Mouse (Mus musculus): ENCODE measurements around the gene Asic4. TPM values are rescaled to one million over a fixed set of nuclear protein-coding genes. Genes with fewer than 3 reads are reported as not detected.

The Asic4 gene
- polyA plus RNA-seq, 1 experiment: 0.03 TPM

DNA sequence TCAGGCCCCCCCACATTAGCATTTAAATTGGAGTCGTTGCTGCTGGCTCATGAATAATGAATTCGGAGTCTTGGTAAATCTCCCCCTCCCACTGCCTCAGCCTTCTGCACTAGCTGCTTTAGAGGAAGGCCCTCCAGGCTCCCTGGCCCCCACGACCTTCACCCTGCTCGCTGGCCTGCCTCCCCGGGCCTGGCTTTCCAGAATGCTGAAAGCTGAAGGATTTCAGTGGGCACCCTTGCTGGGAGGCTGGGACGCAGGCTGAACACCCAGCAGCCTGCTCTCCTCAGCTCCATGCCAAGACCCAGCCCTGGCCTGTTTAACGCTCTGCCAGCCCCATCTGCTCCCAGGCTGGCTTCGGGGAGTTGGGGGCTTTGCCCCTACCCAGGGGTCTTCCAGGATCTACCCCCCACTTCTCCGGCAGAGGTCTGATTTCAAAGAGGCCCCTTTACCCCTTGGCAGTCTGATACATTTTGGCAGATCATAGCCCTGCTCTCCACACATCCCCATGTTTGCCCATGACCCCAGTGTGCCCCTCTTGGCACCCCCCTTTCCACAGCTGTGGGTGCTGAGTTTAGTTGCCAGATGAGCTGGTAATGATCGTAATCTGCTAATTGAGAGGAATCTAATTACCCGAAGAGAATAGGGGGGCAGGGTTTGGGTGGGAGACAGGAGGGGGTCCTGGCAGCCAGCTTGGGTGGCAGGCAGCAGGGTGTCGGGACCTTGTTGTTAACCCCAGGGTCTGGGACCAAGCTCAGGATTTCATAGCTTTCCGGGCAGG is 6.8 kb upstream of the Asic4 start:
- DNase-seq (ENCODE audit: low spot score): no peak

DNA sequence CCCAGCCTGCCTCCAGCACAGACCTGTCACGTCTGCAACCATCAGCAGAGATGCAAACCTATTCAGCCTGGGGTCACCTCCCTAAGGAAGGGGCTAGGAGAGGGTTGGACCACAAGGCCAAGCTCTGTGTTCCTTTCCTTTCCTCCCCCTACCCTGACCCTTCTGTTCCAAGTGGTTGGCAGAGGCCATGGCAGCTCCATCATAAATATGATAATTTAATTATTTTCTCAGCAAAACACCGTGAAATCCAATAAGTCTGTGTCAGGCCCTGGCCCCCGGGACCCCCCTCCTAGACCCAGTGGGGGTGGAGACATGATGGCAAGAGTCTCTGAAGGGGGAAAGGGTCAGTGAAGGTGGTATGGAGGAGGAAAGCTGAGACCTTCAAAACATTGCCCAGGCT is 6.0 kb upstream of the Asic4 start:
- no peak for DNase-seq (ENCODE audit: low spot score)

DNA sequence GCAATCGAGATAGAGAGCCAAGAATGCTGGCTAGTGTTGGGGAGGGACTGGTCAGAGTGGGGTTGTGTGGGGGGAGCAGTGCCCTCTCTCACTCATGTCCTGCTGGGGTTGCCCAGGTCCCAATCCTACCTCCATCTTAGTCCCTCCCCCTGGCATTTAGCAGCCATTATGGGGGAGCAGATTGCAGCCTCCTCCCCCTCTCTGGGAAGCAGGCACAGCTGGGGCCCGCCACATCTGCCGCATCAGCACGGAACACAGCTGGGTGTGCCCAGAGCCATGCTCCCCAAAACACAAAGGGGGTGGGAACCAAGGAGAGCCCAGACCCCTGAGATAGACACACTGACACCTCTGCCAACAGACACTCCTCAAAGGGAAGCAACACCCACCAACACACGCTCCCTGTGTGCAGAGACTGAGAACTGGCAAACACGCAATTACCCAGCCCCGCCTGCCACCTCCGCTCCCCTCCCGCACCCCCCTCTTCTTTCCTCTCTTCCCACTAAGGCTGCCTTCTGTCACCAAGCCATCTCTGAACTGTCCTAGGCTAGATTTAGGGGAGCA is 5.0 kb upstream of the Asic4 start:
- no peak for DNase-seq (ENCODE audit: low spot score)

DNA sequence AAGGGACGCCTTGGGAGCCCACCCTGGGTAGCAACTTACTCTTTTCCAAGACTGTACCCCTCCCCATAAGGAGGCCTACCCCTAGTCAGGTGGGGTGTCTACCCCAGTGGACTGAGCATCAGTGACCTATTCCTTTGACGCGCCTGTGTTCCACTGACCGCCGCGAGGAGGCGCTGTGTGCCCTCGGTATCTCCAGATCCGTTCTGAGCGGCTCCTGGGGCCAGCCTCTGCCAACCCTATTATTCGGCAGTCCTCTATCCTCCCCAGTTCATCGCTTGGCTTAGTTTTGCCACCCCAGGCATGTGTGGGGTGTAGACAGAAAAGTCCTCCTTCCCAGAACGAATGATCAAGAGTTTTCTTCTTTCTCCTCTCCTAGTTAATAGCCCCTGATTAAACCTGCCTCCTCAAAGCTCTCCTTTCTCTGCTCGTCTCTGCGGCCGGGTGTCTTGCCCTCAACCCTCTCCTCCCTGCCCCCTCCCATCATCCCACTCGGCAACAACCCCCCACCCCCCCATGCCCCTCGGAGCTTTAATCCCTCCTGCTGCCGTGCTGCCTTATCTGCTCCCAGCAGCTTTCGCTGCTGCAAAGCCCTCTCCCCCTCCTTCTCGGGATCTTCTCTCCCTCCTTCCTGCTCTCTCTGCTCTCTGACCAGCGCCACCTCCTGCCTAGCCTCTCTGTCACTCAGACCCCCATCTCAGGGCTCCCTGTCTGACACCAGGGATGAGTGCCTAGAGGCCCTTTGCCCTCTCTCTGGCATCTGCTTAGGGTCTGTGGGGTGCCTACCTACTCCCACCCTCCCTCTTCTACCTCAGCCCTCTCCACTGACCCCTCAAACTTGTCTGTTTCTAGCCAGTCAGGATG is 4.3 kb upstream of the Asic4 start:
- DNase-seq (ENCODE audit: low spot score): no peak

GRCm38 (mm10) chr1:75446656-75447055 is 3.6 kb upstream of the Asic4 start:
- DNase-seq (ENCODE audit: low spot score): no peak

DNA sequence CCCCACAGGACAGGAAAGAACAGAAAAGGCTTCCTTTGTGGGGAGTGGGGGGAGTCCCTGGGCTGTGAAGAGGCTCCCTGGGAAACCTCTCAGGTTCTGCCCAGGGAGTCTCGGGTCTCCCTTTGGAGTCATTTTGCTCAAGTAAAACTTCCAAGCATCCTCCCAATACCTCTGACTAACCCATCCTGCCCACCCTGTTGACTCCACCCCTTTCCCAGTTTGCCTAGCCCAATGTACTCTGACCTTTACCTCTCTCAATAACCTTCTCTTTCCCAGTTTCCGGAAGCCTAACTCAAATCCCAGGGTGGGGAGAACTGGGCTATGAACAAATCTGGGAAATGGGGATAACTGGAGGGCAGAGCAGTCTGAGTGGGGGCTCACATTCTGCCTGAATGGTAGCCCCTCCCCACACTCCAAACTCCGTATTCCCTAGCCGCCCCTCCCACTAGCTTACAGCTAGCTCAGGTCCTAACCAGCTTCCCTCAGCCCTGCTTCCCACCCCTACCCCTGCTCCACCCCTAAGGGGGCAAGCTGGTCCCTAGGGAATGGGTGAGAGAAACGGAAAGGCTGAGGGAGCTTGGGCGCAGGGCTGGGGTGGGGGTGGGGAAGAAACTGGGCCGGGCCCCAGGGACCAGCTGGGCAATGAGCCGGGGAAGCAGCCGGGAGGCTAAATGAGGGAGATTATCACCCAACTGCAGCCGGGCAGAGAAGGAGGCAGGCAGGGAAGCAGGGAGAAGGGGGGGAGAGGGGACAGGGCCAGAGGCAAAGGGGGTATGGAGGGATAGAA is 2.8 kb upstream of the Asic4 start:
- no peak for DNase-seq (ENCODE audit: low spot score)

DNA sequence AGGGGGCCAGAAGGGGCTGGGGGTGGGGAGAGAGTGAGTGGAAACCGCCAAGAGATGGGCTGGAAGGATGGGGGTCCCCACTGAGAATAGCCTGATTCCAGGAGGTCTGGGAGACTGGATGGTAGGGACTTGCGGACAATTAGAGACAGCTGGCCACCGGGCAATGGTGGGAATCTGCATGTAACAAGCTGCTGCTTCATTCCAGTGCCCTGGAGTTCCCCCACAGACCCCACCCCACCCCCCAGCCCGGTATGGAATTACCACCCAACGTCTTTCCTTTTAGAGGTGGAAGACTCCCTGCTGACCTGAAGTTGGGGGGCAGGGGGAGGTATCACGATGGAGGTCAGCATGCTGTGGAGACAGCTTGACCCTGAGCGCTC is 2.2 kb upstream of the Asic4 start:
- DNase-seq (ENCODE audit: low spot score): no peak

GRCm38 (mm10) chr1:75448937-75449336 is 1.3 kb upstream of the Asic4 start:
- DNase-seq (ENCODE audit: low spot score): no peak

GRCm38 (mm10) chr1:75449377-75450135 is 680 bp upstream of the Asic4 start:
- no peak for DNase-seq (ENCODE audit: low spot score)

DNA sequence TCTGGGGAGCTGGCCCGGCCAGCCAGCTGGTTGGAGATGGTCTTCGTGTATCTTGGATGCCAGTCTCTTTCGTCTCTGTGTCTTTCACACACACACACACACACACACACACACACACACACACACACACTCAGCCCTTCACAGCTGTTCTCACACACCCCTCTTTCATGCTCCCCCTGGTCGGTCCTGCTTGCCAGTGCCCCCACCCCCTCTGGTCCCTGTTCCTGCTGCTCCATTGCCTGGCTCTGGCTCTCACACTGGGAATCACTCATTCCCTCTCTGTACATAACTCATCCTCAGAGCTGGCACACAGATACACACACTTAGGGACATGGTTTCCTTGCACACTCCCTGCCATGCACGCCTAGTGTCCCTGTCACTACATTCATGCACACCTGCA is 1.7 kb downstream of the Asic4 start:
- DNase-seq (ENCODE audit: low spot score): no peak

GRCm38 (mm10) chr1:75455433-75455832 is 5.2 kb downstream of the Asic4 start:
- no peak for DNase-seq (ENCODE audit: low spot score)

- DNase-seq (ENCODE audit: low spot score): no peak
Observed at GRCm38 (mm10) chr1:75455948-75456347, 5.7 kb downstream of the Asic4 start.

GRCm38 (mm10) chr1:75456746-75457564 is 6.7 kb downstream of the Asic4 start:
- DNase-seq (ENCODE audit: low spot score): no peak

- no peak for DNase-seq (ENCODE audit: low spot score)
Observed at GRCm38 (mm10) chr1:75457710-75458024, 7.4 kb downstream of the Asic4 start.

- no peak for DNase-seq (ENCODE audit: low spot score)
Observed at GRCm38 (mm10) chr1:75458025-75458788, 8.0 kb downstream of the Asic4 start.

DNA sequence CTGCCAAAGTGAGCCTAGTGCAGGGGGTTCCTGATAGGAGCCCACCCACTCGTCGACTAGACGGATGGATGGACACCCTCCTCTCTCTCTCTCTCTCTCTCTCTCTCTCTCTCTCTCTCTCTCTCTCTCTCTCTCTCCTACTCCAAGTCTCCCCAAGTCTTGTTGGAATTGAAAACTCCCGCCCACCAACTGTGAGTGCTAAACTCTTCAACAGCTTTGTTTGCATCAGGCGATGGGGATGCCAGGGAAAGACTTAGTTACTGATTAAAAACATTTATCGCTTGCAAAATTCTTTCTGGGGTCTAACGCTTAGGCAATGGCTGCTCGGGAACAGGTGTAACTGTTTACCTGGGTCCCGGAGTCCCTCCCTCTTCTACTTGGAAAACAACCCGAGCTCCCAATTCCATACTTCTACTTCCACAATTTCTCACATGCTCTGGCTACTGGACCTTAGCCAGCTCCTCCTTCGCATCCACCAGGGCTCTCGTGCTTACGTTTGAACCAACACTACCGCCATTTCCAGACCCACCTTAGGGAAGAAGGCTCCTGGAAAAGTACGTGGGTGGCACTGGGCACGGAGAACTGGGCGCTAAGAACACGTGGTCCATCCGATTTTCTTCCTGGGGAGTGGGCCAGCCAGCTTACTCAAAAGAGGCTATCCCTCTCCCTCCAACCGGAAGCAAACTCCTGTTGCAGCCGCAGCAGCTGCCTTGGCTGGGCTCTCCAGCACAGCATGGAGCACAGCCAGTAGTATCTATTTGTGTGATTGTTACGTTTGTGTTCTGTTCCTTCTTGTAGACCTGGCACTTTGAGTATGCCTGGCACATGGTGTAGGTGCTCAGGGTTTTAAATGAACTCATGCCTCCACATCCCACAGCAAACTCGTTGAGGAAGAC is 8.8 kb downstream of the Asic4 start:
- DNase-seq (ENCODE audit: low spot score): no peak

DNA sequence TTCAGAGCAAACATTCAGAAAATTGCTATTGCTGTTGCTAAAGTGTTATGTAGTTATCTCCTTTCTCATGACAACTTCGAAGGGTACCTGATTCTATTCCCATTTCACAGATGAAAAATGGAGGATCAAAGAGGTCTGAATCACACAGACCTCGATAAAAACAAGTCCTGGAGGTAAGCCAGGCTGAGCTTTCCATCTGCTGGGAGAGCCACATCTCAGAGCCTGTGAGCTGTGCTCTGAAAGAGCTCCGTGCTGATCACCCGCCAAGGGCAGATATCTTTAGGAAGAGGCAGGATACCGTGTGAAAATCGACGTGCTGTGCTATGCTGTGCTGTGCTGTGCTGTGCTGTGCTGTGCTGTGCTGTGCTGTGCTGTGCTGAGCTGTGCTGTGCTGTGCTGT is 10.1 kb downstream of the Asic4 start:
- DNase-seq (ENCODE audit: low spot score): no peak

- DNase-seq (ENCODE audit: low spot score): no peak
Observed at GRCm38 (mm10) chr1:75462636-75463035, 12.4 kb downstream of the Asic4 start.

All from urinary bladder, adult 2 months (tissue).